Mouse (Mus musculus) CD4-positive naive resting alpha-beta T cell, adult 76 days (primary cell): ENCODE results near the gene Pdzk1. TPM values are rescaled to one million over a fixed set of nuclear protein-coding genes. Genes with fewer than 3 reads are reported as not detected.

Experiments
- total RNA-seq: library from RNA; stranded (reverse); gene quantifications from one replicate; pipeline ENCODE4 v1.2.4, GENCODE M21; 2023

Pdzk1 gene
- not detected for total RNA-seq

DNA sequence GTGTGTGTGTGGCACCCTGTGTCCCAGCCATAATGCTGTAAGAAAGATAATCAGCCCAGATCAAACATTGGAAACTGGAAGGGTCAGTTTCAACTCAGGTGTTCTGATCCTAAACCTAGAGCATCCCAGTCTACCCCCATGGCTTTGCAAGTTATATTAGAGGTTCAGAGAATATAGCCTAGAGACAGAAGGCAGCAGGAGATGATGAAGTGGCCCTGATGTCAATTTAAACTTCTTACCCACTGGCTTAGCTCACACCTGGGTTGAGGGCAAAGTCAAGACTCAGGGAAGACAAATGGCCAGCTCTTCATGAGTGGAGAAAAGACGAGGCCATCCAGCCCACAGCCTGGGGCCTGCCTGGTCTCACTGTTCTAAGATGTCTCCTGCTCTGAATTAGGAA is at the start of gene Pdzk1, which contains the start of gene Cd160:
Gene Pdzk1 (plus strand): TSS at position 301 of the 400 bp plus-strand sequence.
Gene Cd160 (minus strand): TSS at position 368 of the 400 bp plus-strand sequence.

DNA sequence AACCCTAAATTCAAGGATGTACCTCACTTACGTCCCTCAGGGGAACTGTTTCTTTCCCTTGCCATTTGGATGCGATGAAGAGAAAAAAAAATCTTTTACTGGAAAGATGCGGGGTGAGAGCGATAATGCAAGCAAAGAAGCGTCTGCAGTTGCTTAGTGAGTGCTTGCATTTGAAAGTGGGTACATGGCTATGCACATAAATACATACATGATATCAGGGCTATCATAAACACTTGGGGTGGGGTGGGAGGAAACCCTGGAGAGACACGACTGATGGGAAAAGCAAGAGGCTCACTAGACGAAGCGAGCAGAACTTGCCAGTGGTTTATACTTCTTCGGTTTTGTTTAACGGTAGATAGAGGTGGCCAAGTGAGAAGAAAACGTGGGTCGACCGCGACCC is 75.3 kb downstream of the Pdzk1 start, which contains the start of gene Gja5:
Gene Gja5 (plus strand): TSS at position 301 of the 400 bp plus-strand sequence.

GRCm38 (mm10) chr3:96904851-96905541 is 75.9 kb downstream of the Pdzk1 start, which contains the start of gene Gpr89:
TSS of gene Gpr89 (minus strand) at chr3:96905346.

Other genes with a start within 250 kb of the Pdzk1 start
- gene Polr3gl, start 235.1 kb upstream of the Pdzk1 start, total RNA-seq: 33.5 TPM
- not detected for gene Ankrd34a, start 232.6 kb upstream of the Pdzk1 start, total RNA-seq
- gene Lix1l, start 228.1 kb upstream of the Pdzk1 start, total RNA-seq: 0.44 TPM
- gene Rbm8a, start 199.4 kb upstream of the Pdzk1 start, total RNA-seq: 83.5 TPM
- 29.4 TPM for gene Pex11b, start 193.9 kb upstream of the Pdzk1 start, total RNA-seq
- 0.21 TPM for gene Gm42957, start 193.8 kb upstream of the Pdzk1 start, total RNA-seq
- 3.3 TPM for gene Itga10, start 183.7 kb upstream of the Pdzk1 start, total RNA-seq
- not detected for gene Ankrd35, start 159.2 kb upstream of the Pdzk1 start, total RNA-seq
- gene Pias3, start 132.9 kb upstream of the Pdzk1 start, total RNA-seq: 14.2 TPM
- gene Nudt17, start 120.7 kb upstream of the Pdzk1 start, total RNA-seq: 0.97 TPM
- gene Polr3c, start 101.7 kb upstream of the Pdzk1 start, total RNA-seq: 58.2 TPM
- gene Rnf115, start 101.6 kb upstream of the Pdzk1 start, total RNA-seq: 48.9 TPM
- gene Cd160, start 67 bp downstream of the Pdzk1 start, total RNA-seq: 2.1 TPM
- gene Gja5, start 75.4 kb downstream of the Pdzk1 start, total RNA-seq: not detected
- gene Gpr89, start 76.1 kb downstream of the Pdzk1 start, total RNA-seq: 23.9 TPM
- gene Gja8, start 96.7 kb downstream of the Pdzk1 start, total RNA-seq: not detected